Mouse (Mus musculus) liver, adult 2 months (tissue): ENCODE results near the gene Robo2.

Source experiments
- CTCF ChIP-seq: fragments of 200-500 bp; IDR thresholded peaks from 2 replicates; pipeline ENCODE4 v1.5.1; 2011; ENCODE audit warnings: low read depth, low read length, control low read depth
- POLR2A ChIP-seq: fragments of 200-500 bp; IDR thresholded peaks from 2 replicates; pipeline ENCODE4 v1.6.1; 2011; ENCODE audit warnings: low read length, control low read depth; ENCODE audit not compliant: insufficient read depth; ENCODE audit errors: extremely low read depth

- TF ChIP-seq POLR2A = no peak
- no peak for TF ChIP-seq CTCF
Measured at GRCm38 (mm10) chr16:74411481-74412251, at the start of gene Robo2.
